Mouse (Mus musculus) adrenal gland (tissue): Measurements from ENCODE around the gene Slco2b1.

ENCODE experiments used
- intact Hi-C: fragments of 180-260 bp; cut with DNase I; formaldehyde crosslinking; loops from one replicate; pipeline ENCODE4 v1.15.1; 2025

Slco2b1 gene

GRCm38 (mm10) chr7:99659379-99660029, 51.6 kb downstream of the Slco2b1 start:
- intact Hi-C loops = loop anchor here (1.0 to 5.0 kb wide), 3 partner anchors 42 to 138 kb away; no protein-coding TSS in a partner anchor

DNA sequence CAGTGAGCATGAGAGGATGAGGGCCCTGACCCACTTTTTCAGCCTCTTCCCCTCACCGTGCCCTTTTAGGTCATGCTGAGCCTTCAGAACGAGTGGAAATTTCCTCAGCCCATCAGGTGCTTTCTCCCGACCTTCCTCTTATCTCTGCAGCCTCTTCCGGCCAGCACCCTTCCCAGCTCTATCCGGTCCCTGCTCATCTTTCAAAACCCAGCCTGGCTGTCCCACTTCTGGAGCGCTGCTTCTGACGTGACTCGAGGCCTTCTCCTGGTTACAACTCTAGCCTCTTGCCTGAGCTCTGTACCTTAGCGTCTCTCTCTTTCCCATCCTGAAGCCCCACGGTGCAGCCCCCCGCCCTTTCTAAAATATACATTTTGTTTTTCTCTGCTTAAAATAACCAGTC, 56.9 kb downstream of the Slco2b1 start:
- intact Hi-C loops = loop anchor here (2.0 kb wide), 1 partner anchor 27 kb away; the partner anchor contains the start of gene Tpbgl

DNA sequence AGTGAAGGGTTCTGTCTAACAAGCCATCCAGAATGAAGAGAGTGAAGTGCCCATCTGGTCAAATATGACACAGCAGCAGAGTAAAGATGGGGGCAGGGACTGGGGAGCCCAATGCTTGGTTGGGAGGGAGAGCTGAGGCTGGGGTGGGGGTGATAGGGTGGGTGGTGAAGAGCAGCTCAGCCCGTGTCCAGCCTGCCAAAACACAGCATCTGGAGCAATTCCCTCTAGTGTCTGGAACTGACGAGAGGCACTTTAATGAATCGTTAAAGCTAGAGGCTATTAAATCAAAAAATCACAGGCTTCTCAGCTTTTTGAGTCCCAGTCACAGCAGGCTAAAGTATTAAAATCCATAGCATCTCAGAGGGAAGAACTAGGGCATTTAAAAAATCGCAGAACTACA, 61.6 kb downstream of the Slco2b1 start:
- intact Hi-C loops = no loop called here

GRCm38 (mm10) chr7:99648623-99649022, 62.5 kb downstream of the Slco2b1 start:
- intact Hi-C loops = no loop called here

DNA sequence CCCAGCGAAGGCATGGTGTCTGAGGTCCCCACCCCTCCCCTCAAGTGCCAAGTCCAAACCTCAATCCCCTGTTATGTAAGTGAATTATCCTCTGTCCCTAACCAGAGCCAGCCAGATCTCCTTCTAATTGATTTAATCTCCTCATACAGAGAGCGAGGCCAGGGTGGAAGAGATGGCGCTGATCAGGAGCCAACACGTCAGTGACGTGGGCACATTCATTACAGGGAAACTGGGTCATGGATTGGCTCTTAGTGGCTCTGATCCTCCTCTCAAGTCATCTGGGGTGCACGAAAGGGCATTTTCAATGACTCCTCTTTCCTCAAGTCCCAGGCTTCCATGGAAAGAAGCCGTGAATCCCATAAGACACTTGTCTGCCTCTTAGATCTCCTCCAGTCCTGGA, 66.4 kb downstream of the Slco2b1 start:
- intact Hi-C loops = no loop called here

GRCm38 (mm10) chr7:99642078-99642477, 69.1 kb downstream of the Slco2b1 start:
- intact Hi-C loops = no loop called here

DNA sequence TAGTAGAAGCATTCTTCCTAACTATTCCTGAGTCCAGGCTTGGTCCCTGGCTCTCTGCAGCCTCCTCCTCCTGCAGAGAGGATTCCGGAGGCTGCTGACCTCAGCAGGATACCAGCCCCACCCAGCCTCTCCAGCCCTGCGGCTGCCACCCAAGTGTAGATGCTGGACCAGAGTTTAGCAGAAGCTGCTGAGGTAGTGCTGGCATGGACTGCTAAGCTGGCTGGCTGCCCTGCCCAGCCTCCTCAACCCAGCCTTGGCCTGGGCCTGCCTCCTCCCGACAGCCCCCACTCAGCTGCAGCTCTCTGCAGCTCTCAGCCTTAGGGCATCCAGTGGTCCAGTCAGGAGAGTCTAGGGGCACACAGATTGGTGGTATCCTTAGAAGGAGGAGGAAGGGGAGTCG, 69.9 kb downstream of the Slco2b1 start:
- intact Hi-C loops = no loop called here

DNA sequence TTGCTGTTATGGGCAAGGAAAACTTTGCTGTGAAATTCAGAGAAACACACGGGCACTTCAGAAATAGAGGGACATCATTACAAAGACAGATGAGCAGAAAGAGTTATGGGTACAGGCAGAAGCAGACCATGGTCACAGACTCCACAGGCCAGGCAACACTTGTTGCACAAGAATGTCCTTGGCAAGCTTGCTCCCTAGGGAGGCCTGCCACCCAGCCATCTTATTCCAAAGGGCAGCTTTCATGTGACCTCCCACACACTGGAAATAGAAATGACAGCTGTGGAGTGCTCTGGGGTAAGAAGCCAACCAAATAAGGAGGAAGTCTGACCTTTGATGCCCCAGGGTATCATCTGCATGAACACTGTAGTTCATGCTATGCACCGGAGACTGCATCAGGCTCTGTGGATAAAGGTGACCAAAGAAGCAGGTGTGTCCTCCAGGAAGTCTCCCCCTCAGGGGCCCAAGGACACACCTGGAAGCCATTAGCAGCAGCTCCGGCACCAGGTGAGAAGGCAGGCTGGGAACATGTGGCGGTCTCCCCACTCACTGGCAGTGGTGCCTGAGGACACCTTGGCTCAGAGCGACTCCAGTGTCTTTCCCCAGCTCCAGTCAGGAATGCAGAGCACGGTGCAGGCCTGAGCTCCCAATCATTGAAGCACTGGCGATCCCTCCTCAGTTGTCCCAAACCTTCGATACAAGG, 77.0 kb downstream of the Slco2b1 start:
- intact Hi-C loops = no loop called here

- intact Hi-C loops = no loop called here
Measured at GRCm38 (mm10) chr7:99632286-99632685, 78.9 kb downstream of the Slco2b1 start.

GRCm38 (mm10) chr7:99627366-99627765, 83.8 kb downstream of the Slco2b1 start:
- intact Hi-C loops = loop anchor here (2.0 to 5.0 kb wide), 2 partner anchors 27 to 40 kb away; no protein-coding TSS in a partner anchor

- intact Hi-C loops = loop anchor here (2.0 to 5.0 kb wide), 2 partner anchors 28 to 41 kb away; no protein-coding TSS in a partner anchor
Measured at GRCm38 (mm10) chr7:99626376-99627270, 84.5 kb downstream of the Slco2b1 start, which contains the start of gene Tpbgl. TSS of gene Tpbgl (minus strand) at chr7:99627103.

GRCm38 (mm10) chr7:99625722-99626375, 85.3 kb downstream of the Slco2b1 start:
- intact Hi-C loops = loop anchor here (2.0 to 5.0 kb wide), 3 partner anchors 29 to 85 kb away; partner anchors contain the start of gene Slco2b1

- intact Hi-C loops = loop anchor here (2.0 to 5.0 kb wide), 2 partner anchors 38 to 180 kb away; no protein-coding TSS in a partner anchor
Measured at GRCm38 (mm10) chr7:99618860-99619259, 92.3 kb downstream of the Slco2b1 start.

GRCm38 (mm10) chr7:99618264-99618663, 92.9 kb downstream of the Slco2b1 start:
- intact Hi-C loops = loop anchor here (2.0 to 5.0 kb wide), 2 partner anchors 39 to 181 kb away; no protein-coding TSS in a partner anchor
